Mouse (Mus musculus) embryo, embryonic 11 days (tissue): Measurements from ENCODE around the gene Aldh3b3.

Experiments used
- DNase-seq: peaks from one replicate; pipeline ENCODE4 v3.0.0-alpha.2; 2015

The Aldh3b3 gene

GRCm38 (mm10) chr19:3958470-3958869, at the start of gene Aldh3b3:
Gene Aldh3b3, plus strand, starts transcription at chr19:3958645.
- DNase-seq = no peak

GRCm38 (mm10) chr19:3910206-3910605, 48.2 kb upstream of the Aldh3b3 start:
- no peak for DNase-seq

GRCm38 (mm10) chr19:3912337-3913204, 45.9 kb upstream of the Aldh3b3 start, which contains the start of gene Ndufs8:
Gene Ndufs8, minus strand, starts transcription at chr19:3912774.
- DNase-seq = peak; percentile 96

GRCm38 (mm10) chr19:3913692-3914091, 44.8 kb upstream of the Aldh3b3 start:
- no peak for DNase-seq

GRCm38 (mm10) chr19:3914535-3914934, 43.9 kb upstream of the Aldh3b3 start:
- no peak for DNase-seq

- no peak for DNase-seq
Measured at GRCm38 (mm10) chr19:3916727-3917126, 41.7 kb upstream of the Aldh3b3 start.

GRCm38 (mm10) chr19:3919928-3920327, 38.5 kb upstream of the Aldh3b3 start:
- DNase-seq = no peak

GRCm38 (mm10) chr19:3922661-3923371, 35.6 kb upstream of the Aldh3b3 start:
- DNase-seq = no peak

- DNase-seq = peak; percentile 30
Measured at GRCm38 (mm10) chr19:3923586-3923985, 34.9 kb upstream of the Aldh3b3 start.

- no peak for DNase-seq
Measured at GRCm38 (mm10) chr19:3924190-3924589, 34.3 kb upstream of the Aldh3b3 start.

GRCm38 (mm10) chr19:3924868-3925267, 33.6 kb upstream of the Aldh3b3 start:
- no peak for DNase-seq

GRCm38 (mm10) chr19:3925859-3926258, 32.6 kb upstream of the Aldh3b3 start:
- no peak for DNase-seq

GRCm38 (mm10) chr19:3926279-3926678, 32.2 kb upstream of the Aldh3b3 start:
- no peak for DNase-seq

- no peak for DNase-seq
Measured at GRCm38 (mm10) chr19:3926685-3927084, 31.8 kb upstream of the Aldh3b3 start.

GRCm38 (mm10) chr19:3927989-3928388, 30.5 kb upstream of the Aldh3b3 start:
- DNase-seq = no peak

GRCm38 (mm10) chr19:3928779-3929178, 29.7 kb upstream of the Aldh3b3 start:
- no peak for DNase-seq

GRCm38 (mm10) chr19:3929211-3929941, 29.1 kb upstream of the Aldh3b3 start, which contains the start of gene Aldh3b1:
Gene Aldh3b1, minus strand, starts transcription at chr19:3929808.
- peak; percentile 17 for DNase-seq

GRCm38 (mm10) chr19:3930262-3931057, 28.0 kb upstream of the Aldh3b3 start:
- DNase-seq = no peak

- no peak for DNase-seq
Measured at GRCm38 (mm10) chr19:3931716-3932115, 26.7 kb upstream of the Aldh3b3 start.

GRCm38 (mm10) chr19:3935032-3935895, 23.2 kb upstream of the Aldh3b3 start, which contains the start of gene Unc93b1:
Gene Unc93b1, plus strand, starts transcription at chr19:3935186.
- DNase-seq = peak; percentile 80
